Mouse (Mus musculus) G1E-ER4 (cell line): ENCODE measurements around the gene Snrnp25. TPM values are rescaled to one million over a fixed set of nuclear protein-coding genes. Genes with fewer than 3 reads are reported as not detected.
A peak's percentile ranks its signal among the peaks of the same experiment; 100 is the strongest.

ENCODE experiments used
- GATA1 ChIP-seq: IDR thresholded peaks from one replicate; pipeline ENCODE4 v1.8.0; 2012; ENCODE audit warnings: low read length, inconsistent platforms
- polyA plus RNA-seq: library from polyadenylated mRNA; stranded (reverse); fragments of >175 nt; gene quantifications from 2 replicates; pipeline ENCODE4 v1.2.3, GENCODE M21; 2012

Gene Snrnp25
- polyA plus RNA-seq, 1 experiment: 88.1 TPM

DNA sequence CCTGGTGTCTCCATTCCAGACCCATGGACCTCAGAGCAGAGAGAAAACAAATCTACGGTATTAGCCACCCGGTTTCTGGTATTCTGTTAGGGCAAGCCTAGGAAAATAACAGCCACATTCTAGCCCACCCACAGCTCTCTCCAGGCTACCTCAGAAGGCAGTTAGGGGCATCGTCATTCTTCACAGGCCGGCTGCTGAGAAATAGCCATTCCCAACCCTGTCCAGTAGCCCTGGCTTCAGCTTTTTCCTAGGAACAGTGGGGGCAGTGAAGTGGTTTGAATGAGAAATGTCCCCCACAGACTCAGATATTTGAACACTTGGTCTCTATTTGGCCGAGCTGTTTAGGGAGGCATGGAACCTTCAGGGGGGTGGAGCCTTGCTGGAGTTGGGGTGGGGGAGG is 15.8 kb upstream of the Snrnp25 start:
- TF ChIP-seq GATA1: no peak

- no peak for TF ChIP-seq GATA1
Observed at GRCm38 (mm10) chr11:32190119-32190518, 15.1 kb upstream of the Snrnp25 start.

- no peak for TF ChIP-seq GATA1
Observed at GRCm38 (mm10) chr11:32190603-32191110, 14.6 kb upstream of the Snrnp25 start.

DNA sequence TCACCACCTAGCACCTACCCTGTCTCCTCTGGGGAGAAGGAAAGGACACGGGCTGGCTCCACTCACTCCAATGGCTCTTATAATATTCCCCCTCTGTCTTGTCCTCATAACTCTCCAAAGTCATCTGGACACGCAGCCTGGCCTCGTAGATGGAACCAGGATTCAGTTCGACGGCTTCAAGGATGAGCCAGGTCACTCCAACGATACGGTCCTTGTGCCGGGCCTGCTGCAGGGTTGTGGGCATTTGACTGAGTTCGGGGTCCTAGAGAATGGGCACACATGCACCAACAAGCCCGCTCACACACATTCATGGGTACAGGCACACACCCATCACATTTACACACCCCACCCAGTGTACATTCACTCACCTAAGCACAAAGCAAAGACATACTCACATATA is 12.1 kb upstream of the Snrnp25 start:
- no peak for TF ChIP-seq GATA1

- TF ChIP-seq GATA1: no peak
Observed at GRCm38 (mm10) chr11:32194086-32194485, 11.1 kb upstream of the Snrnp25 start.

DNA sequence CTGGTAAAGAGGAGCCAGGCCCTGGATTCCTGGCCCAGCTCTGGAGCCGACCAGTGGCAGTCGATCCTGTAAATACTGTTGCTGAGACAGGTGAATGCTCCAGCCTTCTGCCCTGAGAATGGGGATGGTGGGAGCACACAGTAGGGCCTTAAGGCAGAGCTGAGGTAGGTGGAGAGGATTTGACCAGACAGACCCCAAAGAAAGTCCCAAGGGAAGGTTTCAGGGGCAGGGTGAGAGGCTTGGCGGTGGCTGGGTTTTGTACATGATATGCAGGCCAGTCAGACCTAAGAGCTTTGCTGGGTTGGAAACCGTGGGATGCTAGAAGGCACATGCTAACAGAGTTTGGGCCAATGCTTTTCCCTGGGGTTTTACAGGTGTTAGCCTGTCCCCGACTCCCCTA is 10.6 kb upstream of the Snrnp25 start:
- TF ChIP-seq GATA1: no peak

- TF ChIP-seq GATA1: no peak
Observed at GRCm38 (mm10) chr11:32195867-32196540, 9.2 kb upstream of the Snrnp25 start.

DNA sequence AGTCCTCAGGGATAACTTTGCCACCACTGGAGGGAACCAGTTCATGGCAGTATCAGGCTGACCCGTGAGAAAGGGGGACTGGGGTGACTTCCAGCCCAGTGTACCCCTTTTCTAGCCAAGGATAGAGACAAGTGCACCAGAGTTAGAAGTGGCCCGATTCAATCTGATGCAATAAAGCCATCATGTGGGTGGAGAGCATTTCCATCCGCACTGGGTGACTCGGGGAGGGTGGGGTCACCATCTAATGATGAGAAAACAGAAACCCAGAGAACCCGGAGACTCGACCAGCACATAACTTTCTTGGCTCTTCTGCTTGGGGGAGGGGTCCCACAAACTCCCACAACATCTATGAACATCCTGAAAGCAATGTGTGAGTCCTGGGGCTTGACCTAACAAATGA is 8.5 kb upstream of the Snrnp25 start:
- no peak for TF ChIP-seq GATA1

DNA sequence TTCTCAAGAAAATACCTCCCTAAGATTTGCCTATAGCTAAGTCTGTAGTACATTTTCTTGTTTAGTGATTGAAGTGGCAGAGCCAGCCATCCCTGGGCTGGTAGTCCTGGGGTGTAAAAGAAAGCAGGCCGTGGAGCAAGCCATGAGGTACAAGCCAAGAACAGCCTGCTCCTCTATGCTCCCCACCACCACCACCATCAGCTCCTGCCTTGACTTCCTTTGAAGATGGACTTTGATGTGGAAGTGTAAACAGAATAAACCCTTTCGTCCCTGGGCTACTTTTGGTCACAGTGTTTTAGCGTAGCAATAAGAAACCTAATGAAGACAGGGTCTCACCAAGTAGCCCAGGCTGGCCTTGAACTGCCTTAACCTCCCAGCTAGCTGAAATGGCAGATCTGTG is 7.4 kb upstream of the Snrnp25 start:
- no peak for TF ChIP-seq GATA1

- TF ChIP-seq GATA1: no peak
Observed at GRCm38 (mm10) chr11:32198256-32198955, 6.8 kb upstream of the Snrnp25 start.

DNA sequence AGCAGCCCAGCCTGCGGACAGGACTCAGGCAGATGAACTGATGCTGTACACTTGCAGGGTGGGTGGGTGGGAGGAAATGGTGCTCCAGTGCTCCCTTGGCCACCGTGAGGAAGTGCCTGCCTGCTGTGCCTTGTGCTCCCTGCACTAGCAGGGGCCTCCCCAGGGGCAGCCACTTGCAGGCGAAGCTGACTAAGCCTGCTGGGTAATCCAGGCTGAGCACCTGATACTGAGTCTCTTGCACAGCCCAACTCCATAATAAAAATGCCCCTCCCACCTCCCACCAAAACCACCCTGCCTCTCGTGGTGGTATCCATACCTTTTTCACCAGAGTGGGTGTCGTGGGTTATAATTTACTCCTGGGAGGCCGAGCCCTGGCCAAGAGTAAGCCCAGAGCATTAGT is 6.0 kb upstream of the Snrnp25 start:
- TF ChIP-seq GATA1: no peak

- TF ChIP-seq GATA1: peak; percentile 79
Observed at GRCm38 (mm10) chr11:32200075-32200601, 5.1 kb upstream of the Snrnp25 start, which contains the start of gene Il9r. Il9r (minus strand) TSS chr11:32200279.

GRCm38 (mm10) chr11:32201922-32202685 is 3.1 kb upstream of the Snrnp25 start:
- TF ChIP-seq GATA1: no peak

GRCm38 (mm10) chr11:32210623-32211022 is 5.4 kb downstream of the Snrnp25 start:
- TF ChIP-seq GATA1: no peak

DNA sequence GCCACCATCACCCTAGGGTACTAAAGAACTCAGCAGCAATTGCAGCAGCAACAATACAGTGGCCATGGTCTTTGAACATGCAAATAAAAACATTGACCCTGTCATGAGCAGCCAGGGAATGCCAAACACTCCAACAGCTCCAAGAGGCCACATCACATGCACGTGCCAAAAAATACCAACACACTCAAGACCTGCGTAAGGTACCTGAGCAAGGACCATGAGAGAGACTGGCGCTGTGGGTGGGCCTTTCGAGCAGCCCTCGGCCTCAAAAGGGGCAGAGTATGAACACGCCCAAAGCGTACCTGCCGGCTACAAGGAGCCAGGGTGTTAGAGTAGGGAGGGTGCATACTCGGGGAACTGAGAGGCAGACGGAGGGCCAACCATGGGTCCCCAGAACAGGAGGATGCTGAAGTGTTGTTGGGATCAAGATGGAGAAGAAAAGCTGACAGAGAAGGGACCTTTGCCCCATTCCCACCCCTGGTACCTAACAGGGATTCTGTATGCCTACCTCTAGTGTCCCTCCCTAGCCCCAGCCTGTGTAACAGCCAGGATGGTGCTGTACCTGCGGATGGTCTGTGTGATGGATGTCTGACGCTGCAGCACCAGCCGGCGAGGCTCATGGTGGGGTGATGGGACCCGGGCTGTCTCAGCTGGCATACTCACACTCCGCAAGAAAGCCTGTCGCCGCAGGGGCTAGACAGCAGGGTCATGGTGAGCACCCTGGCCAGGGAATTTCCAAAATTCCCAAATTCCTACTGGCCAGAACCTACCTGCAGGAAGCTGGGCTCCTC is 10.4 kb downstream of the Snrnp25 start:
- no peak for TF ChIP-seq GATA1
